Mouse (Mus musculus) spleen, embryonic (tissue): ENCODE measurements at regions not wholly inside any gene's neighbourhood (a gene's known extent, or its start where the extent isn't known, plus 50 kb on each side); places are given as distances from the start of the nearest gene placed in this dataset.

Experiments
- CTCF ChIA-PET: fragments of 350-600 bp; sonication (Branson Sonifier 250); formaldehyde crosslinking; loops from one replicate; lab custom pipeline; 2022; lab: Charles Lee

DNA sequence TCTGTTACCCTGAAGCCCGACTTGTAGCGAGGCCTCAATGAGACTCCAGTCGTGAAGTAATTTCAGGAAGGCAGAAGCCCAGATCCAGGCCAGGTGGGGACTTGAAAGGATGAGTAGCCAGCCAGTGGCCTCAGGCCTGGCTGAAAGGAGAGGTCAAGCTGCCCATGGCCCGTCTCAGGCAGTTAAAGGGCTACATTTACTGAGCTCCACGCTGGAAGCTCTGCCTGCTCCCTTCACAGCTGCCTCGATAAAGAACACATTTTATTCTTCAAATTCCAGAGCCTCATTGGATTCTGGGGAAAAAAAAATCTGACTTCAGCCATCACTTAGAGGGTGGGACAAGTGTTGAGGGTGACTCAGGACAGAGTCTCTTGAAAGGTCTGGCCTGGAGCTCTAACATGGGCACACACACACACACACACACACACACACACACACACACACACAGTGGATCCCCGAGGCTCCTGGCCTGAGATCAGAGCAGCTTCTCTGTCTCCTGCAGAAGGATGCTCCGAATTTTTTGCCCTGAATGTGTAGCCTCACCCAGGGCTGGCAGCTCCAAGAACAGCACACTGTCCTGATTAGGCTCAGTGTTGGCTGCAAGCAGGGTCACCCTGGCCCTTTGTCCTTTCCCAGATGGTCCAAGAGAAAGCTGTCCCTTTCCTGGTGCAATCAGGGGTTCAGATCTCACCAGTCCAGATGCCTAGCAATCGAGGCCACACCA, 53.0 kb downstream of the Gadd45g start:
- CTCF ChIA-PET: no interaction called here

DNA sequence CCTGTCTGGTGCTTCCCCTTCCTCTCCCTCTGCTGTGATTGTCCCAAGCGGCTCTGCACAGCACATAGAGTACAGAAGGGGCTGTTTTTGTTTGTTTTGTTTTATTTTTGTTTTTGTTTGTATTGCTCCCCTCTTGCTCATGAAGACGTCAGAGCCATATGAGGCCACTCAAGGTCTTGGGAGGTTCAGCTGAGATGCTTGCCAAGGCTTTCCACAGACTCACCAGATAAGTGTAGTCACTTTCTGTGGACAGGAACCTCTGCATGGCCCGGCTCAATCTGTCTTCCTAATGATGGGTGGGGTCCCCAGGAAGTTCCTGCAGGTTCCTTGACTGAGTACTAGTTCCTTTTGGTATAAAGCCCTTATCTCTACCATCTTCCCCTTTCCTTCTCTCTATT, 53.6 kb downstream of the Gadd45g start:
- CTCF ChIA-PET: no interaction called here

DNA sequence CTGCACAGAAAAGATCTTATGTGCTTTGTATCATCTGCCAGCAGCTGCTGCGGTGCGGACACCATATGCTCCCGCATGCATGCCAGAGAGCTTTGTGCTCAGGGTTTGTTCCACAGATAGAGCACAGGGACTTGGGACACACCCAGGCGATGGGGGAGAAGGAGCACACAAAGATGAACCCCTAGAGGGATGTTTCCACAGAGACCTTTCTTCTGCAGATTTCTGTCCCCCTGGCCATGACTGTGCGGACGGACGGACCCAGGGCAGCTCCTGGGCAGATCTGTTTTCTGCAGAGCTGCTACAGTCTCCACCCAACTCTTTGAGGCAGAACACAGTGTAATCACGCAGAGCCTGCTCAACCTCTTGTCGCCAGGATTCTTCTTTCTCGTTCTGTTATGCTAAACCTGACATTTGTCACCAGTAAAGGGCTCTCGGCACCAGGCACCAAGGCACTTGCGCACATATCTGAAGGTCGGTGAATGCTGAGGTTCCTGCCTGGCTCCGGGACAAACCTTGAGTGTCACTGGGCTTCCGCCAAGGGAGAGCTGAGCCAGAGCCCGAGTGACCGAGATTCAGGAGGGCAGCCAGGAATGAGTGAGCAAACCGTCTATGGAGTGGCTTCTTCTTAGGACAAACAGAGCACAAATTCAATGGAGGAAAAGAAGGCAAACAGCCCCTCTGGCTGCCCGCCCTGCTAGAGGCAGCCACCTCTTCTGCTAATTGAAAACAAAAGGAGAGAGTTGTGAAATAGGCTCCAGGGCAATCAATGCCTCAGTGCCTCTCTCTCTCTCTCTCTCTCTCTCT, 56.2 kb downstream of the Gadd45g start:
- CTCF ChIA-PET: no interaction called here

GRCm38 (mm10) chr13:51903324-51903939, 57.0 kb downstream of the Gadd45g start:
- CTCF ChIA-PET: no interaction called here

GRCm38 (mm10) chr13:51905270-51905669, 58.8 kb downstream of the Gadd45g start:
- CTCF ChIA-PET: no interaction called here

GRCm38 (mm10) chr13:51906103-51906502, 59.6 kb downstream of the Gadd45g start:
- CTCF ChIA-PET: no interaction called here

GRCm38 (mm10) chr13:51908514-51908913, 62.0 kb downstream of the Gadd45g start:
- CTCF ChIA-PET: interaction anchor here (1.2 kb wide), 1 partner anchor 63 kb away, joined by 4 read pairs; no protein-coding TSS in a partner anchor

- CTCF ChIA-PET: interaction anchor here (0.6 kb wide), 1 partner anchor 10 kb away, joined by 4 read pairs; no protein-coding TSS in a partner anchor
These were observed 65.0 kb downstream of the Gadd45g start for GRCm38 (mm10) chr13:51911296-51911998.

DNA sequence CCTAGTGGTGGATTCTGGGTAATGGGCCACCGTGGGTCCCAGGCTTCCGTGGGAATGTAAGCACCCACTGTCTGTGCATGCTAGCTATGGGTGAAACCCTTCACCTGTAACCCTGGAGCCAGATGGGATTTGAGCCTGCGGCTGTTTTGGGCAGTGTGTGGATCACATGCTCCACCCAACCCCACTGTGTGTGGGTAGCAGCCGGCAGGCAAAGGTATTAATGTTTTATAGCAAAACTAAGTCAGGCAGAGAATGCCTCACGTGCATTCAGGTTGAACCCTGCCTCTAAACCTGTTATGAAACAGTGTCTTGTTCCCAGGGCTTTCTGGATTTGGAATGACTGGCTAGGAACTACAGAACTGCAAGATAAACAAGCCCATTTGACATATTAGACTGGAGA, 66.0 kb downstream of the Gadd45g start:
- CTCF ChIA-PET: no interaction called here

DNA sequence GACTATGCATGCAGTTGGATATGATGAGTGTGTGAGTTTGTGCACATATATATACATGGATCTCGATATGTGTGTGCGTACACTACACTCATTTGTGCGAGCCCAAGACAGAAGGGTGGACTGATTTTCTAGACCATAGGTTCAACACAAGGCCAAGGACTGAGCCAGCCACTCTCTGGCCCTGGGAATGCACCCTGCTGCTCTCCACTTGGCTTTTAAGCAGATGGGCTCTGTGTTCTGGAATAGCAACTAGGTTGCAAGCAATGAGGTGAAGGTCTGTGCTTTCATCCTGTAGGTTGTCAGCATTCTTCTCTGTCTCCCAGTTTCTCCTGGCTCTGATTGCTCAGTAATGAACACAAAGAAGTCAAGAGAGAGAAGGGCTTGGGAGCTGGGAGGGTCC, 66.5 kb downstream of the Gadd45g start:
- CTCF ChIA-PET: no interaction called here

GRCm38 (mm10) chr13:51916666-51917240, 70.3 kb downstream of the Gadd45g start:
- CTCF ChIA-PET: interaction anchor here (0.6 kb wide), 1 partner anchor 48 kb away, joined by 3 read pairs; no protein-coding TSS in a partner anchor

DNA sequence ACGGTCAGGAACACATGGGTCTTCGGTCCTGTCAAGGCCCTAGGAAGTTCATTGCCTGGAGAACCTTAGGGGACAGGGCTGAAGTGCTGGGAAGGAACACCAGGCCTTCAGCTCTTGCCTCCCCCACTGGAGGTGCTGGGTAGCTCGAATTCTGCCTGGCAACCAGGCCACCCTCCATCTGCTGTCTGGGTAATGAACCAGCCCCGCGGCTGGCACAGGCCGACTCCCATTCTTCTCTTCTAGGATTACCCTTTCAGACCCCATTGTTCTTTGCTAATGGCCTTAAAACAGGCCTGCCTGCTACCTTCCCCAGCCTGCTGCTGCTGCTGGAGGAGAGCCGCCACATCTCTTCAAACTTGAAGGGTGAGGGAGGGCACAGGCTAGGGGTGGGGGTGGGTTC, 71.2 kb downstream of the Gadd45g start:
- CTCF ChIA-PET: no interaction called here

DNA sequence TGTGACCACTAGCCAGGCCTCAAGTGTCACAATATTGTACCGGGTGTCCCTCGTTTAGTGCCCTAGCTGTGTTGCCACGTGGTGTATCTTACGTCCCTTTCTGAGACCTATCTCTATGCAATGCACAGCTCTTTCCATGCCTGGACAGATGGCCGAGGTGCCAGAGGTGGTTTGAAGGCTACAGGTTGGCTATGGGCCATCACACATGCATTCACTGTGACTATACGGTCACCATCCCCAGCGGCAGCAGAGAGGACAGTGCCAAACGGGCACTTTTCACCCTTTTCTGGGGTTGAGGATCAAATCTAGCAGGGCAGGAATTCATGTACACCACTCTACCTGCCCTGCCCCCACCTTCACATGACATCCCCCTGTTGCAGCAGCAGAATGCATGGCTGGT, 71.6 kb downstream of the Gadd45g start:
- CTCF ChIA-PET: no interaction called here

DNA sequence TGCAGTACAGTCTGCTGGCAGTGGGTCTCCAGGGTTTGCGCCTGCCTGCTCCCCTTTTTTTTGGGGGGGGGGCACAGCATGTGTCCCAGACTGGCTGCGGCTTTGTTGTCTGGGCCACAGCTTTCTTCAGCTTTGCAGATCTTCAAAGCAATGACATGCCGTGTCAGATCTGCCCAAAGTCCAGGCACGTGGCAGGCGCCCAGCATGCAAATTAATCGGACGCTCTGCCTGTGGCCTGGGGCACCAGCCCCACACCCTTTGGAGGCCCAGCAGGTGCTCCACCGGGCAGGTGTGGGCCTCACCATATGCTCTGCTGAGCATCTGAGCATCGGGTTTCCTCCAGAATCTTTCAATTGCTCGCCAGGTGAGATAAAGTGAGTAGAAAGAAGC, 72.3 kb downstream of the Gadd45g start:
- CTCF ChIA-PET: no interaction called here

DNA sequence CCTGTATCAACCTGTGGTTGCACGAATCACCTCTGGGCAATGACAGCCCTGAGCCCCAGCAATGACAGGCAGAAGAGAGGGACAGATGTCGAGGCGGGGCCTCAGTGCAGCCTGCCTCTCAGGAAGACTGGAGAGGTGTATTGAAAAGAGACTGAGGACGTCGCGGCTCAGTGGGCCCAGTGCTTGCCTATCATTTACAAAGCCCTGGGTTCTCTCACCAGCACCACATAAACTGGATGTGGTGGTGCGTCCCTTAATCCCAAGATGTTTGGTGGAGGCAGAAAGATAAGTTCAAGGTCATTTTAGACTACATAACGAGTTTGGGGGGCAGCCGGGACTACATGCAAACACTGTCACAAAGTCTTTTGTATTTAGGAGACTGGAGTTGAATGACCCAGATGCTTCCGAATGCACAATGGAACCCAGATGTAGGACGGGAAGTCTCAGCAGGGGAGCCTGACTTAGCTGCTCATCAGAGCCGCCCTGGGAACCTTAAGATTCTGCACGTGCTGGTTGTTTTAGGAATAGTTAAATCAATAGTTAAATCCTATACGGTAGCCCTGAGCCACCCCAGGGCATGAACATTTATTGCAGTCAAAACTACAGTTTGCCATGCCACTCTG, 72.8 kb downstream of the Gadd45g start:
- CTCF ChIA-PET: no interaction called here

DNA sequence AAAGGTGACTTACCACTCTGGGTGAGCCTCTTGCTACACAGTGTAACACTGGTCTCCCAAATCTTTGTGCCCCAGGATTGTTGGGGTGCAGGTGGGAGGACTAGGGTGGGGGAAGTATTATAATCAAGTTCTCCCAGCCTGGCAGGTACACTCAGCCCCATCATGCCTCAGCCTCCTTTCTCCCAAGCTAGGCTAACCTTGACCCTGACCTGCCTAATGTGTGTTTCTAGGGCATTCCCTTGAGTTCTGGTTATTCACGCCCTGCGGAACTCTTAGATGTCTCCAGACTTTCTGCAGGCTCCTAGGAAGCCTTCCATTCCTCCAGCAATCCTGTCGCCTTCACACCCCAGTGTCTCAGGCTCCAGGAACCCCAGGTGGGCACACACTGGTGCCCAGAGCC, 73.5 kb downstream of the Gadd45g start:
- CTCF ChIA-PET: no interaction called here

DNA sequence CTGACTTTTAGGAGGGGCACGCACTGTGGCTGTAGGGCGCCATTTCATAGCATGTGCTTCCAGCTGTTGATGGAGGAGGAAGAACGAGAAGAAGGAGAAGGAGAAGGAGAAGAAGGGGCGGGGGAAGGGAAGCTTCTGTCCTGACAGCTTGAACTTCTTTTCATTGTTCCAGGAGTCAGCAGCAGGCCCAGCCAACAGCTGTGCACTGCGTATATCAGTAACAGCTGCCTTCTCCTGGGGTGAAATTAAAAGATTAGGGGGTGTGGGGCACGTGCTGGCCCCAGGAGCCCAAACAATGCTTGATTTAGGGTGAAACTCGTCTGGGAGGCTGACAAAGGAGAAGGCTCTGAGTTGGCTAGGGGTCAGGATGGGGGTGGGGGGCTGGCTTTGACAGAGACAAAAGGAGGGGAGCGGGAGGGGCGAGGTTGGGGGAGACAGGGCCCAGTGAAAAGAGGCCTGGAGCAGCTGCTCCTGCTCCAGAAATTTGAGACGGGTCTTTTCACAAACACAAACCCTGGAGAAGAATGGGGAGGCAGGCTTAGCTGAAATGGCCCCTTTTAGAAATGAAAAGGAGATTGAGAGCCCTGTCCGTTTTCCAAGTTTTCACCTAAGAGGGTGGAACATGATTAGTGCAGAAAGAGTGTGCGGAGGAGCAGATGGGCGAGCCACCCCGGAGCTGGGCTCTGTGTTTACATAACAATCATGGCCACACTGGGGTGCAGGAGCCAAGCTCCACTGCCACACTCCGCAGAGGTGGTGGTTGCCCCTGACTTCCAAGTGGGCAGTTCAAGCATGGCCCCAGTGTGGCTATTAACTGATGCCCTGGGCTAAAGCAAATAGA, 74.3 kb downstream of the Gadd45g start:
- CTCF ChIA-PET: interaction anchor here (0.7 kb wide), 2 partner anchors 9 to 45 kb away, joined by 3 to 4 read pairs; no protein-coding TSS in a partner anchor

DNA sequence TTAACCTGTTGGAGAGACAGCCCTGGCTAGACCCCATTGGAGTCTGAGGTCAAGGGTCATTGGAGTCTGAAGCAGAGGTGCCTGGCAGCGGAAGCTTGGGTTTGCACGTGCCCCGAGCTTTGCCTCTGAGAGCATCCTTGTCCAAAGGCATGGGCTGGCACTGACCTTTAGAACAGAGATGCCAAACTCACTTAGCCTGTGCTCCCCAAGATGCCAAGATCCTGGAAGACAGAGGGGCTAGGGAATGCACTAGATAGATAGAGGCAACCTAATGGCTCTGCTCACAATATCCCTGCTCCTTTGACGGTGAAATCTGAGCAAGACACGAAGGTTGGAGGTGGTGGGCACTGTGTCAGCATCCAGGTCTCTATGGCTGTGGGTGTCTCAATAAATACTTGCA, 75.1 kb downstream of the Gadd45g start:
- CTCF ChIA-PET: interaction anchor here (0.7 kb wide), 1 partner anchor 10 kb away, joined by 4 read pairs; no protein-coding TSS in a partner anchor

- CTCF ChIA-PET: no interaction called here
These were observed 80.3 kb downstream of the Gadd45g start for GRCm38 (mm10) chr13:51926764-51927163.

DNA sequence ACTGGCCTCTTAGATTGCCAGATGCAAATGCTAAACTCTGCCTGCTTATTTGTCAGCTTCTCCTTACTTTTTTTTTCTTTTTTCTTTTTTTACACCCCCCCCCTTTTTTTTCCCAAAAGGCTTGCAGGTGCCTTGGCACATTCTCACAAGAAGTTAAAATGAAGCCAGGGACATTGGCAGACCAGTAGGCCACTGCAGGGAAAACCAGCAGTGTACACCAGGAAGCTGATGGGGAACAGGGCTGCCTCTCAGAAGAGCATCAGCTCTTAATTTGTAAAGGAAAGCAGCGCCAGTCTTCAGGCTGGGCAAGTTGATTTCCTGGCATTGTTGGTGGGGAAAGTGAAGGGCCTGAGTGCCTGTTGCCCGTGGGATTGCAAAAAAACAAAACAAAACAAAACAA, 83.3 kb downstream of the Gadd45g start:
- CTCF ChIA-PET: no interaction called here
